Mouse (Mus musculus): ENCODE results near the gene Otud4. TPM values are rescaled to one million over a fixed set of nuclear protein-coding genes. Genes with fewer than 3 reads are reported as not detected.
"Not testable (repeated sequence)": the region's sequence is repeated elsewhere in the genome, so short reads cannot be mapped to it uniquely, and the experiment has no call there.

Gene Otud4
- polyA plus RNA-seq, 1 experiment from 2014 or later, result 29.2 TPM

DNA sequence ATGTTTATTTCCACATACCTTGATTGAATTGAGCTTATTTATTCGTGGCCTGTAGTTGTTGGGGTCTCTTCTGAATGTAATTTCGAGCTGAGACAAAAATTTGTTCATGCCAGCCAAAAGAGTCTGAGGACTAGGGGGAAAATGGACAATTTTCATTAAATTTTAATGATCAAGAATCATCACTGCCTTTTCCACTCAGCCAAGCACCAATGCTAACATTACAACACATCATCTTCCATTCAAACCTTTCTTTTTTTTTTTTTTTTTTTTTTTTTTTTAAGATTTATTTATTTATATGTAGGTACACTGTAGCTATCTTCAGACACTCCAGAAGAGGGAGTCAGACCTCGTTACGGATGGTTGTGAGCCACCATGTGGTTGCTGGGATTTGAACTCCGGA, 46.5 kb downstream of the Otud4 start:
- H3K36me3 ChIP-seq, result peaks cover 72% of the 10 kb centered on the region
- 88% methylated on average over 5 of the region's 5 CpGs for WGBS
- not testable (repeated sequence) for H3K27me3 ChIP-seq (replicated peaks); H3K27ac ChIP-seq (ENCODE audit: poor library complexity, severe bottlenecking); H3K9me3 ChIP-seq (replicated peaks); H3K9ac ChIP-seq; ATAC-seq (ENCODE audit: insufficient number of reproducible peaks, low FRiP score); H3K4me3 ChIP-seq; H3K4me2 ChIP-seq; H3K4me1 ChIP-seq (replicated peaks)

- no peaks in the 10 kb centered on the region for H3K27me3 ChIP-seq (replicated peaks)
- H3K4me3 ChIP-seq, result no peak overlapping the region
- H3K27ac ChIP-seq (ENCODE audit: poor library complexity, severe bottlenecking), result no peak overlapping the region
- 83% methylated on average over 2 of the region's 2 CpGs for WGBS
- H3K9me3 ChIP-seq (replicated peaks), result no peaks in the 10 kb centered on the region
- ATAC-seq (ENCODE audit: insufficient number of reproducible peaks, low FRiP score), result no peak
- H3K4me1 ChIP-seq (replicated peaks), result no peaks in the 10 kb centered on the region
- H3K36me3 ChIP-seq, result peaks cover 62% of the 10 kb centered on the region
- no peak overlapping the region for H3K4me2 ChIP-seq
- H3K9ac ChIP-seq, result no peak overlapping the region
Measured at GRCm38 (mm10) chr8:79692531-79692930, 53.1 kb downstream of the Otud4 start.

GRCm38 (mm10) chr8:79706687-79707086, 67.3 kb downstream of the Otud4 start:
- H3K9me3 ChIP-seq (replicated peaks), result no peaks in the 10 kb centered on the region
- no peaks in the 10 kb centered on the region for H3K27me3 ChIP-seq (replicated peaks)
- H3K4me3 ChIP-seq, result no peak overlapping the region
- no peak overlapping the region for H3K9ac ChIP-seq
- H3K27ac ChIP-seq (ENCODE audit: poor library complexity, severe bottlenecking), result no peak overlapping the region
- no peak overlapping the region for H3K4me2 ChIP-seq
- H3K4me1 ChIP-seq (replicated peaks), result no peaks in the 10 kb centered on the region; the same call in 1 of the 2 replicates
- H3K36me3 ChIP-seq, result peaks cover 41% of the 10 kb centered on the region
- no peak for ATAC-seq (ENCODE audit: insufficient number of reproducible peaks, low FRiP score)
- WGBS, result 98% methylated on average over 3 of the region's 3 CpGs

- under 1% methylated on average over 73 of the region's 73 CpGs for WGBS
- Histone ChIP-seq H3K9me3 (replicated peaks) (no peaks in the 10 kb centered on the region), H3K4me1 (replicated peaks) (peaks cover 7% of the 10 kb centered on the region), H3K9ac (peak within 1 kb of the TSS; percentile 96), H3K4me2 (peak within 1 kb of the TSS; percentile 83), H3K36me3 (peaks cover 24% of the 10 kb centered on the region), H3K27ac (ENCODE audit: poor library complexity, severe bottlenecking) (peak within 1 kb of the TSS; percentile 73), H3K27me3 (replicated peaks) (no peaks in the 10 kb centered on the region), H3K4me3 (peak within 1 kb of the TSS; percentile 99)
- peak; percentile 100 for ATAC-seq (ENCODE audit: insufficient number of reproducible peaks, low FRiP score)
Measured at GRCm38 (mm10) chr8:79711064-79711961, 71.9 kb downstream of the Otud4 start, which contains the start of the genes Abce1 and Anapc10. TSS of gene Abce1 (minus strand) at chr8:79711740. TSS of gene Anapc10 (plus strand) at chr8:79711820.

- H3K9ac ChIP-seq, result 0 out of 2 replicates have a peak overlapping the region, but pooled peaks have one; percentile 32
Measured at GRCm38 (mm10) chr8:79712676-79713075, 73.3 kb downstream of the Otud4 start.

DNA sequence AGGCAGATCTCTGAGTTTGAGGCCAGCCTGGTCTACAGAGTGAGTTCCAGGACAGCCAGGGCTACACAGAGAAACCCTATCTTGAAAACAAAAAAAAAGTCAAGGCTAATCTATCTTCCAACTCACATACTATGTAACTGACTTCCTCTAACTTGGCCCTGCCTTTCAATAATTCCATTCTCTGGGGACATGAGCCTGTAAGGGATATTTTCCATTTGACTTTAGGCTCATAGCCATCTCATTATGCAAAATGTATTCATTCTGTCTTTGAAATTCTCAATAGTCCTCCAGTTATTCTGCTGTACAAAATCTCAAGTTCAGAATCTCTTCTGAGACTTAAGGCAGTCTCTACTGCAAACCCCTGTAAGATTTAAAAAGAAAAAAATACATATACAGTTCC, 82.1 kb downstream of the Otud4 start:
- Histone ChIP-seq H3K4me1 (replicated peaks) (no peaks in the 10 kb centered on the region), H3K27me3 (replicated peaks) (no peaks in the 10 kb centered on the region), H3K9me3 (replicated peaks) (no peaks in the 10 kb centered on the region), H3K36me3 (peaks cover 42% of the 10 kb centered on the region), H3K4me3 (no peak overlapping the region), H3K4me2 (no peak overlapping the region), H3K9ac (no peak overlapping the region), H3K27ac (ENCODE audit: poor library complexity, severe bottlenecking) (no peak overlapping the region)
- ATAC-seq (ENCODE audit: insufficient number of reproducible peaks, low FRiP score), result no peak

More at GRCm38 (mm10) chr8:79712676-79713075, 73.3 kb downstream of the Otud4 start:
- no peak overlapping the region for H3K4me3 ChIP-seq
- H3K9me3 ChIP-seq (replicated peaks), result no peaks in the 10 kb centered on the region
- H3K27ac ChIP-seq (ENCODE audit: poor library complexity, severe bottlenecking), result no peak overlapping the region
- H3K4me2 ChIP-seq, result peak overlapping the region; percentile 40
- 47% methylated on average over 5 of the region's 6 CpGs for WGBS
- peaks cover 27% of the 10 kb centered on the region for H3K36me3 ChIP-seq
- H3K4me1 ChIP-seq (replicated peaks), result peaks cover 7% of the 10 kb centered on the region
- no peaks in the 10 kb centered on the region for H3K27me3 ChIP-seq (replicated peaks)
- no peak for ATAC-seq (ENCODE audit: insufficient number of reproducible peaks, low FRiP score)

DNA sequence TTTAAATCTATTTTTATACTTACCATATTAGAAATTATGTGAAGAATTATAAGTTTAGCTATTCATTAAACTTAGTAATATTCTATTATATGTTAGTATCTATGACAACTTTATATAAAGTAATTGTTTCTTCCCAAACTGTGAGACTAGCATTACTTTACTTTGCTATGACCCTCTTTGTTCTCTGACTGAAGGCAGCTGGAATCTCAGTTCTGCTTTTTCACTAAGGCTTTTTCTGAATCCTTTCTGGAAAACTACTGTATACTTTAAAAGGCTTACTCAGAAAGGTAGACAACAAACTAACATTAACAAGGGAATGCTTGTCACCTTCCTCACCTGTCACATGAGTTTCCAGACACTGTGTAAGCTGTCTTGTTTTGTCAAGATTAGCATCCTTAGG, 83.9 kb downstream of the Otud4 start:
- H3K27me3 ChIP-seq (replicated peaks), result no peaks in the 10 kb centered on the region
- no peak for ATAC-seq (ENCODE audit: insufficient number of reproducible peaks, low FRiP score)
- no peak overlapping the region for H3K27ac ChIP-seq (ENCODE audit: poor library complexity, severe bottlenecking)
- H3K4me3 ChIP-seq, result no peak overlapping the region
- H3K9ac ChIP-seq, result no peak overlapping the region
- H3K4me1 ChIP-seq (replicated peaks), result no peaks in the 10 kb centered on the region
- H3K9me3 ChIP-seq (replicated peaks), result no peaks in the 10 kb centered on the region
- no peak overlapping the region for H3K4me2 ChIP-seq
- H3K36me3 ChIP-seq, result peaks cover 29% of the 10 kb centered on the region

GRCm38 (mm10) chr8:79724589-79724988, 85.2 kb downstream of the Otud4 start:
- Histone ChIP-seq H3K27ac (ENCODE audit: poor library complexity, severe bottlenecking) (no peak overlapping the region), H3K36me3 (peaks cover 29% of the 10 kb centered on the region), H3K4me3 (no peak overlapping the region), H3K9me3 (replicated peaks) (no peaks in the 10 kb centered on the region), H3K4me2 (no peak overlapping the region), H3K4me1 (replicated peaks) (0 out of 2 replicates have a peak, but pooled peaks cover under 1% of the 10 kb centered on the region), H3K27me3 (replicated peaks) (no peaks in the 10 kb centered on the region), H3K9ac (no peak overlapping the region)
- 65% methylated on average over 3 of the region's 3 CpGs for WGBS
- ATAC-seq (ENCODE audit: insufficient number of reproducible peaks, low FRiP score), result no peak

Other genes starting within 250 kb of the Otud4 start
- 28.7 and 31.5 TPM in 2 replicates for gene Smad1, start 240.1 kb upstream of the Otud4 start, polyA plus RNA-seq (2016; fragmentation: Nextera tagmentation; extraction: Ambion mirVana)
- 95.6 and 98.2 TPM in 2 replicates for gene Abce1, start 72.1 kb downstream of the Otud4 start, polyA plus RNA-seq (2016; fragmentation: Nextera tagmentation; extraction: Ambion mirVana)
- 26.0 and 27.0 TPM in 2 replicates for gene Anapc10, start 72.2 kb downstream of the Otud4 start, polyA plus RNA-seq (2016; fragmentation: Nextera tagmentation; extraction: Ambion mirVana)

All from heart, embryonic 12.5 days (tissue).